Mouse (Mus musculus): ENCODE measurements around the gene Stxbp4. TPM values are rescaled to one million over a fixed set of nuclear protein-coding genes. Genes with fewer than 3 reads are reported as not detected.
A peak's percentile ranks its signal among the peaks of the same experiment; 100 is the strongest.

Gene Stxbp4
- 1 to 10 TPM; 5.6 to 6.2 TPM for total RNA-seq (2021)

GRCm38 (mm10) chr11:90637440-90638311, at the start of gene Stxbp4, which contains the start of gene Cox11:
Stxbp4 (minus strand) TSS chr11:90638084.
Cox11 (plus strand) TSS chr11:90638173.
- peak; percentile 95 to 96 for DNase-seq
- intact Hi-C loops (cut with DNase I) = loop anchor here (5.0 kb wide), 1 partner anchor 645 kb away; no protein-coding TSS in a partner anchor

- peak in 1 of 2 experiments; percentile 5 for DNase-seq
- intact Hi-C loops (cut with DNase I) = no loop called here
Observed at GRCm38 (mm10) chr11:90687040-90687439, 49.2 kb upstream of the Stxbp4 start.

GRCm38 (mm10) chr11:90686287-90687025, 48.6 kb upstream of the Stxbp4 start:
- intact Hi-C loops (cut with DNase I) = no loop called here

GRCm38 (mm10) chr11:90685196-90685595, 47.3 kb upstream of the Stxbp4 start:
- DNase-seq = no peak
- intact Hi-C loops (cut with DNase I) = no loop called here

More at GRCm38 (mm10) chr11:90686287-90687025, 48.6 kb upstream of the Stxbp4 start:
- peak in 1 of 2 experiments; percentile 6 for DNase-seq

GRCm38 (mm10) chr11:90684765-90685164, 46.9 kb upstream of the Stxbp4 start:
- intact Hi-C loops (cut with DNase I) = no loop called here
- no peak for DNase-seq

GRCm38 (mm10) chr11:90681171-90681570, 43.3 kb upstream of the Stxbp4 start:
- intact Hi-C loops (cut with DNase I) = no loop called here
- DNase-seq = no peak

- intact Hi-C loops (cut with DNase I) = no loop called here
- DNase-seq = no peak
Observed at GRCm38 (mm10) chr11:90678582-90678981, 40.7 kb upstream of the Stxbp4 start.

GRCm38 (mm10) chr11:90677771-90678288, 39.9 kb upstream of the Stxbp4 start:
- intact Hi-C loops (cut with DNase I) = no loop called here
- DNase-seq = peak in 1 of 2 experiments; percentile 5

- DNase-seq = no peak
- intact Hi-C loops (cut with DNase I) = no loop called here
Observed at GRCm38 (mm10) chr11:90677027-90677426, 39.1 kb upstream of the Stxbp4 start.

- no peak for DNase-seq
Observed at GRCm38 (mm10) chr11:90675479-90676110, 37.7 kb upstream of the Stxbp4 start.

GRCm38 (mm10) chr11:90667325-90667724, 29.4 kb upstream of the Stxbp4 start:
- intact Hi-C loops (cut with DNase I) = no loop called here
- no peak for DNase-seq

More at GRCm38 (mm10) chr11:90675479-90676110, 37.7 kb upstream of the Stxbp4 start:
- intact Hi-C loops (cut with DNase I) = no loop called here

- intact Hi-C loops (cut with DNase I) = no loop called here
- no peak for DNase-seq
Observed at GRCm38 (mm10) chr11:90666916-90667315, 29.0 kb upstream of the Stxbp4 start.

- intact Hi-C loops (cut with DNase I) = no loop called here
- DNase-seq = no peak
Observed at GRCm38 (mm10) chr11:90666144-90666757, 28.4 kb upstream of the Stxbp4 start.

GRCm38 (mm10) chr11:90665161-90665560, 27.3 kb upstream of the Stxbp4 start:
- intact Hi-C loops (cut with DNase I) = no loop called here
- DNase-seq = peak; percentile 29 to 39

- DNase-seq = no peak
- intact Hi-C loops (cut with DNase I) = no loop called here
Observed at GRCm38 (mm10) chr11:90664345-90664986, 26.6 kb upstream of the Stxbp4 start.

GRCm38 (mm10) chr11:90663618-90664297, 25.9 kb upstream of the Stxbp4 start:
- intact Hi-C loops (cut with DNase I) = no loop called here
- no peak for DNase-seq

GRCm38 (mm10) chr11:90663052-90663451, 25.2 kb upstream of the Stxbp4 start:
- intact Hi-C loops (cut with DNase I) = no loop called here
- DNase-seq = no peak

- intact Hi-C loops (cut with DNase I) = no loop called here
- DNase-seq = no peak
Observed at GRCm38 (mm10) chr11:90660662-90661061, 22.8 kb upstream of the Stxbp4 start.

GRCm38 (mm10) chr11:90657527-90657926, 19.6 kb upstream of the Stxbp4 start:
- intact Hi-C loops (cut with DNase I) = no loop called here
- no peak for DNase-seq

Data from heart, postnatal 10 days (tissue).